ENCODE assay signal across 22 mouse cellular contexts in genomic region chr8:44799513-44799912, GRCm38 (mm10).
DNase-seq lines count a peak whose midpoint lies in the region; ATAC-seq lines count a peak whose summit lies in the region.
"Had no signal": no experiment of that assay in that cellular context is flagged by ENCODE, and none has a peak within 500 bp of the region (broad histone marks: within the 10 kb centered on the region; RNA-seq: fewer than 3 reads in every experiment).

No protein-coding gene starts in this region.

- DNase-seq in adipocyte (ENCODE audit: low spot score): peak; percentile 43
- no peak for DNase-seq in kidney, adult 11 months
- no peak for DNase-seq in heart, postnatal 14 days
- DNase-seq: adrenal gland, adult 2 months; adrenal gland, postnatal 10 days; adrenal gland, postnatal 25 days; B cell, adult 2 months; cerebellum, adult 11 months; cerebellum, adult 18-20 months; cerebellum, adult 8-10 months; cerebellum, adult 9-11 months; cerebellum, postnatal 14 days; cerebellum, postnatal 36 days; forebrain, postnatal 0 days had no signal

- intact Hi-C loops in heart, postnatal 14 days (cut with DNase I): no loop called here

- peak; percentile 76 for ATAC-seq in granulocyte monocyte progenitor cell, adult 5-6 weeks (replicated peaks; ENCODE audit: poor library complexity, severe bottlenecking)
- ATAC-seq in megakaryocyte, adult 5-6 weeks (ENCODE audit: poor library complexity, severe bottlenecking): peak; percentile 73
- no peak for ATAC-seq in megakaryocyte-erythroid progenitor cell, adult 5-6 weeks (replicated peaks; ENCODE audit: low FRiP score, low TSS enrichment, poor library complexity, severe bottlenecking)
- ATAC-seq: activated CD4-positive, CD25-positive, alpha-beta regulatory T cell, adult 4 months; CD4-positive, CD25-positive, alpha-beta regulatory T cell, adult 4 months; forebrain, embryonic 13.5 days; forebrain, embryonic 15.5 days; forebrain, postnatal 0 days; Patski had no signal
